Mouse (Mus musculus) c-Kit-positive CD71-negative TER-119-negative erythroid progenitor cells, embryonic 14.5 days (primary cell): ENCODE data around the gene Kbtbd6.

Experiments
- DNase-seq: peaks from one replicate; pipeline ENCODE4 v3.0.0-alpha.2; 2013; ENCODE audit warnings: low read depth

Kbtbd6 gene

DNA sequence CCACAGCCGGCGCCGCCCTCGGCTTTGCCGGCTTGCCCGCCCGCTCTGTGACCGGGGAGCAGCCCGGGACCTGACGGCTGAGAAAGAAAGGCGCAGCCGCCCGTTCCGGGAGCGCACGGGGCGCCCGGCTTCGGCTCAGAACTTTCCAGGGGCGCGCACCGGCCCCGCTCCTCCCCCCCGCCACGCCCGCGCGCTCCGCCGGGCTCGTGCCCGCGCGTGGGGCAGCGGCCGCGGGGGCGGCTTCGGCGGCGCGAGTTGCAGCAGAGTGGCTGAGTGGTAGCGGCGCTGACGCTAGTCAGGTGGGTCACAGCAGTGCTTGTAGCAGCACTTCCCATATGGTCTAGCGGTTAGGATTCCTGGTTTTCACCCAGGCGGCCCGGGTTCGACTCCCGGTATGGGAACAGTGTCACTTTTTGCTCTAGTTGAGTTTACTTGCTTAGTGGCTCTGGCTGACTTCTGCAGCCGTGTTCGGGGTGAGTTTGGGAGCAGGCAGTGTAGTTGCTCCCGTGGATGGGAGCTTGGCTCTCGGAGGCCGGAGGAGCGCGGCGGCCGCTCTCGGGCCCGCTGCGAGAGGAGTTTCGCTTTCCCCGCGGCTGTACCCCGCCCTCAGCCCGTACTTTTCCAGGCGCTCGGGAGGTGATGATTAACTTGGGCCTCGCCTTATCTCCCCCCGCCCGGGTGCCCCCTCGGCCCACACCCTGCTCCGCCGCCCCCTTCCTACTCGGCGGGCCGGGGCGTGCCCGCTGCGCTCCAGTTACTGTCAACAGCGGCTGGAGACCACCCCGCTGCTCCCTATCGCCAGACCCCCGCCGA is 29.9 kb downstream of the Kbtbd6 start, which contains the start of gene Wbp4:
Gene Wbp4 (minus strand): TSS at position 182 of the 813 bp plus-strand sequence.
- peak; percentile 73 for DNase-seq

DNA sequence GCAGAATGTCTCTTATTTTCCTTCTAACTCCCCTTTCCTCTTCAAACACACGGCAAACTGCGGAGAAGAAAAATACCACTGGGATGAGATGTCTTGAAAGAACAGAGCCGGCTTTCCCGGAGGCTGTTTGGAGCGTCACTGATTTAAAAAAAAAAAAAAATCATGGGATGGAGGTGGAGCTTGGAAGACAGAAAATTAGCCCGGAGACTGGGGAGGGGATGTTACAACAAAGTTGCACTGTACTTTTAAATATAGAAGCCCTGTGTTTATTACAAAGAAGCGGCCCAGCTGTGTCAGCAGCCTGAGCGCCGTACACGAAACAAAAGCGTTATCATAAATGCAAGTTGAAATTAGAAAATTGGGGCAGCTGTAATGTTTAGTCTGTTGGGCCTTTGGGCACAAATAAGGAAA is 30.6 kb downstream of the Kbtbd6 start:
- no peak for DNase-seq

DNA sequence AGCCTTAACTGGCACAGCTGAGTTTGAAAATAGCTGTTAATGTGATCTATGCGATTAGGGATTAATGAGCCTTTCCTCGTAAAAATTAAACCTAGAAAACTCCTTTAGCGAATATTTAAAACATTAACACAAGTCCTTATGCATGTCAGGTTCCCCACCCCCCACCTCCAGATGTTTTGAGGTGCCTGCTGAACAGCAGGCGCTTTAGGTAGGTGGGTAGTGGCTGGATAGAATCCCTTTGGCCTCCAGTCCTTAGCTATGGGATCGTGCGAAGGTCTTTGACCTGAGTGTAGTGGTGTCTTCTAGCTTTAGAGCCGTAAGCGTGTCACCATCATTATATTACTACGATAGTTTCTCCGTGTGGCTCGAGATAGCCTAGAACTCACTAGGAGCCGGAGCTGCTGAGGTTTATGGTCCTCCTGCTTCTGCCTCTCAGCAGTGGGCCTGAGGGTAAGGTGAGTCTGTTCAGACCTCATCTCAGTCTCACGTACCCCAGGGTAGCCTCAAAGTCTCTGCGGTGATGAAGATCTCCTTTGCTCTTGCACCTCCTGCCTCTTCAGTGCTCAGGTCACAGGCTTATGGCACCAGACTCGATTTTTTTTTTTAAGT is 31.2 kb downstream of the Kbtbd6 start:
- no peak for DNase-seq

DNA sequence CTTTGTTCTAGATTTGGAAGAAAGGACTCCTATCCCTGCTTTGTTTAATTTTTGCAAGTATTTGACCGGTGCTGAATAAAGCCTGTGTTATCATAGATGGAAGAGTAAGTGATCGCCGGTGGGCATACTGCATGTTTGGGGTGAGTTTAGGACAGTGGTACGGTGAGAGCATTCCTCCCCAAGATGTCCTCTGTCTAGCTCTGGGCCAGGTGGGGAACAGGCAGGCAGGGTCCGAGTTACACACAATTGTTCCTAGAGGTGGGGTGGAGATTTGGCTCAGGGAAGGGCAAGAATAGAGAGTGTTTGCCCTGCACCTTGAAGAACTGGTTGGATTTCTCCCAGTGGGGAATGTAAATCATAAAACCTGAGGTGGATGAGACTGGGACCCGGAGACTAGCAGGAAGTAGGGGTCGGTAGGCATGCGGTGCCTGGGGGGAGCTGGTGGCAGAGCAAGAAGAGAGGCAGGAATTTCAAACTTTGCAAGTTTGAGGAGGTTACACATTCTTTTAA is 32.0 kb downstream of the Kbtbd6 start:
- DNase-seq = no peak

DNA sequence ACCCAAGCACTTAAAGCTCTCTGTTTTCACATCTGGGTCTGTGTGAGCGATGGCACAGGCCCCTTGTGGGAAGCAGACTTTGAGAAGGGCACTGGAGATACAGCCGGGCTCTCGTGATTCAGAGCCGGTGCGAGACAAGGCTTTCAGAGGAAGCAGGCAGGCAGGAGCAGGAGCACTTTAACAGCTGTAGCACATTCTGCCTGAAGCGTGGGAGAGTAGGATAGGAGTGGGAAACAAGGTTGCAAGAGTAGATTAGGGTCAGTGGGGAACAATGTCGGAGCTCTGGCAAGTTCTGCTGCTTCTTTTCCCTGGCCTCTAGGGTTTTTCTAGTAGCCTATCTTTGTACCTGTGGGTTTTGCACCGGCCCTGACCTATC is 35.0 kb downstream of the Kbtbd6 start:
- DNase-seq = no peak

DNA sequence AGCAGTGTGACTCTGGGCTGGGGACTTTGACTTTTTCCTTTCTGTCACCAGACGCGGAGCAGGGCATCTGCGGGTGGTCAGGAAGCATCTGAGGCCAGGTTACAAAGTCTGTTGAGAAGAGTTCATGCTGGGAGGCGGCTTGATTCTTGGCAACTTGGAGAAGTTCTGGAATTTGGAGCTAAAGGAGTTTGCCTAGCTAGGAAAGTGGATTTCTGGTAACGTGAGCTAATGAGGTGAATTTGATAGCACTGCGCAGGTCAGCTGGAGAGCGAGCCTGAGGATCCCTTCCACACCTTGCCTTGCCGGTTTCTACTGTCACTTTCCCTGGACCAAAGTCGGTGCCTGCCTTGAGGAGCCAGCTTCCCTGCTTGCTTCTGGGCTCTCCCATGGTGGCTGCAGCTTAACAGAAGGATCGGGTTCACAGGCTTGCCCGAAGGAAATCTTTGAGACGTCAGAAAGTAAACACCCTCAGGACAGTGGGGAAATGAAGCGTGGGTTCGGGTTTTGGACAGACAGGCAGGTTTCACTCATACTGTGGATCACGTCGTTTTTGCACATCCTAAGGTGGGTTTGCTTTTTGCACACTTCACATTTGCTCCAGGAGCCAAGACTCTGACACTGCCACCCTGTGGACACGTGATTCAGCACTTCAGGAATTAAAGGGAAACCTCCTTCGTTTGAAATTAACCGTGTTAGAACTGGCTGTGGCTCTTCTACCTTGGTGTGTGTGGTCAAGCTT is 35.5 kb downstream of the Kbtbd6 start:
- no peak for DNase-seq

DNA sequence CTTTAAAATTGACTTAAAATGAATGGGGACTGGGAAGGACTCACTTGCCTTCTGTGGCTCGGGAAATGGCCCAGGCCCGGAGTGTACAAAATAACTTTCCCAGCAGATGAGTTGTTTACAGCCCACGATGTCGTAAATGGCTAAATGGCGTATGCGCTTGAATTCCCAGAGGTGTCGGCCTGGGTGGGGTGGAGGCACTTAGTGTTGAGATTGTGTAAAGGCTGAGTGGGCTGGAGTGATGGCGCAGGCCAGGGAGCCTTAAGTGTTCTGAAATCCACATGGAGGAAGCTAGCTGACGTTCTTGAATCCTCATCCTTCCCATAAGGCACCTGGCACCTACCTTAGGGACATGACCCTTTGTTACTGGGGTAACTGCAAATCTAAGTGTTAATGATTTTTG is 36.9 kb downstream of the Kbtbd6 start:
- DNase-seq = no peak

DNA sequence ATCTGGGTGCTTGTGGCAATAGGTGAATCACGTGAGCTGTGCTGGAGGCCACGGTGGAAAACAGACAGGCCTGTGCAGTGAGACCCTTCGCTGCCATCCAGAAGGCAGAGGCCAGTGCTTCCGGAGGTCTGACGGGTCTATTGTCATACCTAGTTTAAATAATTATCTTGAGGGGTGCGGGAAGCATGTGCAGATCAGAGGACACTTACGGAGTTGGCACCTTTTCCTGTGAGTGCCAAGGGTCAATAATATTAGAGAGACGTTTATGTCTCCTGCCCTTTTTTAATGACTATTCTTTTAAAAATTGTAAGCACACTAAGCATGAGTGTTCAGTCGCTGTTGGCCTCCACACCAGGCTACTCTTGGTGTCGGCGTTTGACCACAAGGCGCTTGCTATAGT is 37.5 kb downstream of the Kbtbd6 start:
- no peak for DNase-seq

DNA sequence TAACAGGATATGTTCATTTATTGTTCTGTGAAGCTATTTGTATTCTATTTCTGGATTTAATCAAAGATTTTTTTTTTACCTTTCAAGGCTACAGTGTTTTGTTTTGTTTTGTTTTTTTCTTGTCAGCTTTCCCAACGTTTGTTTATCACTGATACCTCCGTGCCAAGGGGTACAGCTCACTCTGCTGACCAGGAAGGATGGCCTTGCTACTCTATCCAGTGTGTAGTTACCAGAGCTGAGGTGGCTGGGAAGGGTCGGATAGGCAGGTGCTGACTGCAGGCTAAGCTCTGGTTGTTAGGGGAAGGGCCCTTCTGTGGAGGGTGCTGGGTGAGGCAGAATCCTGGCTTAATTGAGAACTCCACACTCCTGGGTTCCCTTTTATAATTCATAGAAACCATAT is 38.6 kb downstream of the Kbtbd6 start:
- no peak for DNase-seq

DNA sequence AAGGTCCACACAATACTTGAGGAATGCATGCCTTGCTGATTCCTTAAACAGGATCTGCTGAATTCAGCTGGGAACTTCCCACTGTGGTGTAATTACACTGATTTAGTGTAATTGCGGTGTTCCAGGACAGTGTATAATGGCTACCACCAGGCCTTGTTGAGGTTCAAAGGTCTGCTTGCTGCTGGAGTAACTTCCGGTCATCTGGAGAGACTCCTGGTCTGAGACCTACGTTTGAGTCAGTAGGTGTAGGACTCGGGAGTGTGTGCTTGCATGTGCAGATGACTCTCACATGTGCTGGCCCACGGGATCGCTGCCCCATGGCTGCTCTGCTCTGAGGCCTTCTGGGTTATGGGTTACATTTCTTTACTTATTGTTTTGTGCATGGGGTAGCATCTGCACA is 42.7 kb downstream of the Kbtbd6 start:
- no peak for DNase-seq

DNA sequence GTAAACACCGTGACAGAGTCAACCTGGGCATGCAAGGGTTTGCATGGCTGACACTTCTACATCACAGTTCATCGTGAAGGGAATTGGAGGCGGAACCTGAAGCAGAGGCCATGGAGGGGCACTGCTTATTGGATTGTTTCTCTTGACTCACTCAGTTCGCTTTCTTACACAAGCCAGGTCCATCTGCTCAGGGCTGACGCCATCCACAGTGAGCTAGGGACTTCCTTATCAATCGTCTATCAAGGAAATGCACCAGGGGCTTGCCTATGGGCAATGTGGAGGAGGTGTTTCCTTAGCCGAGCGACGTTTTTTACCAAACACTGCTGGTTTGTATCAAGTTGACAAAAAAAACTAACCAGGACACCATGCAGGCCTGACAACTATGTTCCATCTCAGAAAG is 47.7 kb downstream of the Kbtbd6 start:
- no peak for DNase-seq

DNA sequence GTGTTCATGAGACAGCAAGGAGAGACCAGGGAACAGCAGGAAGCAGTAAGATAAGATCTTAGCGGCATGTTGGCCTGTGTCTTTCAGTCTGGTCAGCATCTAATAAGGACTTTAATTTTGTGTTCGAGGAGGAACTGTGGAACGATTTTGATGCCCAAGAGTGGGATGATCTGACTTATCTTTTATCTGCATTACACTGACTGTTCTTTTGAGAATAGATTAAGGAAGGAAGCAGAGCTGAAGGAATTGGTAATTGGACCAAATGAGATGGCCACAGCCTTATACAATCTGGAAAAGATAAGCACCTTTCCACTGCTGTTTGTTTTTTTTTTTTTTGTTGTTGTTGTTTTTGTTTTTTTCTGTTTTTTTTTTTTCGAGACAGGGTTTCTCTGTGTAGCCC is 49.1 kb downstream of the Kbtbd6 start:
- no peak for DNase-seq

DNA sequence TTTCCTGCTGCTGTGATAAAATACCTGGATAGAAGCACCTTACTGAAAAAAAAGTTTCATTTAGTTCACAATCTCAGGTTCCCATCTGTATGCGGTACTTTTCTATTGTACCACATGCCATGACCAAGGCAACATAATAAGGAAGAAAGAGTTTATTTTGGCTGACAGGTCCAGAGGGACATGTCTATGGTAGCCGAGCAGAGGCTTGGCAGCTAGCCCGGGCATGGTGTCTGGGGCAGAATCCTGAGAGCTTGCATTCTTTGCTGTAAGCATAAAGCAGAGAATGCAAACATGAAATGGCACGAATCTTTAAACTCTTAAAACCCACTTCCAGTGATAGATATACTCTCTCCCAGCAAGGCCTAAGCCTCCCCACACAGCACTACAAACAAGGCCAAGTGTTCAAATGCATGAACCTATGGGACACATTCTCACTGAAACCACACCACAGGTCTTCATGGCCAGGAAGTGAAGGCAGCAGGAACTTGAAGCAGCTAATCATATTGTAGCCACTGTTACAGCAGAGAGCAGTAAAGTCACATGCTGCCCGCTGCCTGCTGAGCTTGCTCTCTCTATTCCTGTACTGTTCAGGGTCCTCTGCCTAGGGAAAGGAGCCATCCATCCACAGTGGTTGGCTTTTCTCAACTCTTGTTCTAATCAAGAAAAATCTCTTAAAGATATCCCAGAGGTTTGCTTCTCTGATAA is 51.9 kb downstream of the Kbtbd6 start:
- DNase-seq = no peak
